Mouse (Mus musculus) cerebellum, postnatal 4 days (tissue): Measurements from ENCODE around the gene Zbtb16.

Experiments
- DNase-seq, 2 experiments: peaks; one replicate each; pipeline ENCODE4 v3.0.0; 2022; ENCODE audit warnings: low spot score in 2 of 2, mixed read lengths in 1 of 2

Zbtb16 gene

GRCm38 (mm10) chr9:48710355-48711295, 125.4 kb downstream of the Zbtb16 start:
- DNase-seq, result no peak

DNA sequence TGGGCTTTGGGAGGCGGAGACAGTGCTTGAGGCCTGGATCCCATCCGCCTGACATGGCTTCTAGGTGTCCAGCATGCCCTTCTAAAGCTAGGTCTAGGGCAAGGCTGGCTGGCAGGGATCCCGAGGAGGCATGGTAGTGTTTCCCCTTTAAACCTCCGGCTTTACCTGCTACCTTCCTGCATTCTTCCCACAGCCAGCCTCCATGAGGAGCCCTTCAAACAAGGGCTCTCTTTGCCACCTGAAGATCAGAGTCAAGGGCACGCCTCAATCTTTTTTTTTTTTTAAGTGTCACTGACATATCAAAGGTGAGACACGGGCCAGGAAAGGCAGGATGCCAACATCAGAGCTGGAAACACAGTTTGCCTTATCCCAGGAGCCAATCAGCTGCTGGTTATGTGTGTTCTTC, 128.2 kb downstream of the Zbtb16 start:
- no peak for DNase-seq

DNA sequence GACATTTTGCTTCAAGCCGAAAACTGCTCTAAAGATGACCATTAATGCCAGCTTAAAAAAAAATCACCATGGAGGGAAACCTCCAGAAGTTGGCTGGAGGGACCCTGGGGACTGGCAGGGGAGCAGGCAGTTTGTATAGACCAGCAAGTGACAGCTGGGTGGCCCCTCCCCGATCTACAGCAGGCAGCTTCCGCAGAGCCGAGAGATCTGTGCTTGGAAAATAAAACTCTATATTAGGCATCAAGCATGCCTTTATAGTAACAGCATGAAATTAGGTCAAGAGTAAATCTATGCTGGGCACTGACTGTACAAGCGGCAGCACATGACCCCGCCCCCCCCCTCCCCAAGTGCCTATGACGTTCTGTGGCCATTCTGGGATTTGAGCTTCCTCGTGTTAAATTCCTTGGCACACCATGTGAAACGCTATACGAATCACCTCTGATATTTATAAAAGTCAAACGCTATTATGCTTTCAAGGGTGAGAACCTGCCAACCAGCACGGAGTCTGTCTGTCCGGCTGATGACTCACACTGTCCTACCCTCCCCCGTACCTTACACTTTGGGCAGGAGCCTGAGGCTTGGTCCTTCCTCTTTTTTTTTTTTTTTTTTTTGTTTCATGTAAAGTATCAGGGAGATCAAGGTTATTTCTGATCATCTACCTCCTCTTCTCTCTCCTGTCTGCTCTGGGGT, 128.7 kb downstream of the Zbtb16 start:
- DNase-seq, result no peak

DNA sequence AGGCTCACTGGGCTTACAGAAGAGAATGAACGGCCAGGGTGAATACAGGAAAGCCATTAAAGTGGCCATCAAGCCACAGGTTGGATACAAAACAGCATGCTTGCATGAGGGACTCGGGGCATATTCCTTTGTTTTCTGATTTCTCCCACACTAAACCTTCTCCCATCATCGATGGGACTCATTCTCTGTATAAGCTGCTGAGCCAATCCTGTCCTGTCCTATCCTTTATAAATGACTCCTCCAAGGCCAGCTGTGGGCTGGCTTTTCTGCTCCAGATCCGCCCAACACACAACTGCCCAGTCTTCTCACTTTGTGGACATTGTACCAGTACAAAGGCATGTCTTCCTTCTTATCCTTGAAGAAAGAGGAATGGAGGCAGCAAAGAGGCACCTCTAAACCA, 134.7 kb downstream of the Zbtb16 start:
- no peak for DNase-seq

- no peak for DNase-seq
Measured at GRCm38 (mm10) chr9:48700871-48701270, 135.2 kb downstream of the Zbtb16 start.

GRCm38 (mm10) chr9:48697470-48697815, 138.6 kb downstream of the Zbtb16 start:
- DNase-seq, result no peak

GRCm38 (mm10) chr9:48696731-48697469, 139.1 kb downstream of the Zbtb16 start:
- no peak for DNase-seq

- DNase-seq, result no peak
Measured at GRCm38 (mm10) chr9:48696330-48696729, 139.7 kb downstream of the Zbtb16 start.

- DNase-seq, result no peak
Measured at GRCm38 (mm10) chr9:48695796-48696195, 140.2 kb downstream of the Zbtb16 start.

DNA sequence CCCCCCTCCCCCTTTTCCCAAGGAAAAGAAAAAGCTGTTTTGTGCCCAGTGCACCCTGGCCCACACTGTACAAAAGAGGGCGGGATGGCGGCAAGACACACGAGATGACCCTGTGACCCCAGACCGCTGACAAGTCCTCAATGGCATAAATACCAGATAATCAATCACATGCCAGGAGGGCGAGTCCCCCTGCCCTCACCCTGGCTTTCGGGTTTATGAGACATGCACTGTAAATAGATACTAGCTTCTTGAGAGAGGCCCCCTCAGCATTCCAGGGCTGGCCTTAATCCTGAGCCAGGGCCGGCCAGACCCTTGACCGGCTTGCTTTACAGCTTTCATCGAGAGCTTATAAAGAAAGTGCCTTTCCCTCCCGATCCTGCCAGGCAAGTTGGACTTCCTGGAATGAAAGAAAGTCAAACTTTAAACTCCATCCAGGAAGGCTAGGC, 141.4 kb downstream of the Zbtb16 start:
- DNase-seq, result no peak

GRCm38 (mm10) chr9:48693696-48694095, 142.3 kb downstream of the Zbtb16 start:
- DNase-seq, result no peak

GRCm38 (mm10) chr9:48689718-48689980, 146.4 kb downstream of the Zbtb16 start:
- no peak for DNase-seq

DNA sequence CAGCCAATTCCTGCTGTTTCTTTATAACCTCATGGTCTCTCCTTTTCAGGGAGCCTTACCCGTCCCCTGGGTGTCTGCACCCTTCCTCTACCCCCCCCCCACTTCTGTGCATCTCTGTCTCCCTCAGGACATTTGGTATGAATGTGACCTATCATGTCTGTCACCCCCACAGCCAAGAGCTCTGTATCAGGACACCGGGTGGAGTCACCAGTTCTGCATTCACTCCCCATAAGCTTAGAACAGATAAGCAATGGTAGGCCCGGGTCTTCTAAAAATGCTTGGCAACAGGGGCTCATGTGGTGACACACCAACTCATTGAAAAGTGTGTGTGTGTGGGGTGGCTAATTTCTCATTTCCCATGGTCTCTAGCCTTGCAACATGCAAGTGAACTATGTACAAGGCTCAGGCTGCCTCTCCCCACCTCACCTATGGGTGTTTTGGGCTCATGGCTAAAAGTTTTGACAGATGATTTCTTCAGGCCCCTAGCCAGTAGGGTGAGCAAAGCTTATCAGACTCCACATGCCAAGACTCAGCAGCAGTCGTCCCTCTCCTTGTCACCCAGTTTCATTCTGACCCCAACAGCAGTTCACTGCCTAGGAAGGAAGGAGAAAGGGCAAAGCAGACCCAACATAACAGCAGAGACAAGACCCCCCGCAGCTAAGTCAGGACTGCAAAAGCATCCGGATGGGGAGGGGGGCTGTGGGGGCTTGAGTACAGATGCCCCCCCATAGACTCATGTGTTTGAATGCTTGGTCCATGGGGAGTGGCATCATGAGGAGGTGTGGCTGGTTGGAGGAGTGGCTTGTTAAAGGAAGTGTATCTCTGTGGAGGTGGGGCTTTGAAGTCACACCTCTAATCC, 146.9 kb downstream of the Zbtb16 start:
- DNase-seq, result no peak

- DNase-seq, result no peak
Measured at GRCm38 (mm10) chr9:48687891-48688290, 148.1 kb downstream of the Zbtb16 start.

- no peak for DNase-seq
Measured at GRCm38 (mm10) chr9:48685721-48686120, 150.3 kb downstream of the Zbtb16 start.

GRCm38 (mm10) chr9:48684144-48684543, 151.9 kb downstream of the Zbtb16 start:
- no peak for DNase-seq

DNA sequence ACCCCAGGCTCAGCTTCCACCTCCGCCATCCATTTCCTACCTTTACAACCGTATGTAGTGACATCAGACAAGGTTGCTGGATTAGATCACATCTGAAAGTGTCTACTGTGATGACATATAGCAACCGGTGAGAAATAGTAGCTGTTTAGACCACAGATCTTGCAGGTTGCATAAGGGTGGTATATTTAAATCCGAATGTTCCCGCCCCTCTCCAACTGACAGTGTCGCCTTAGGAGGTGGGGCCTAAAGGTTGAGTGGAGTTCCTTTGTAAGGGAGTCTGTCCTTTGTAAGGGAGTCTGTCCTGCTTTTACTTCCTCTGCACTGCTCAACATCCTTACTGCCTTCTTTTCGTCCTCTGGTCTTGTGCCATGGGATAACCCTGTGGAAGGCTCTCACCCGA, 154.8 kb downstream of the Zbtb16 start:
- no peak for DNase-seq

GRCm38 (mm10) chr9:48678426-48679358, 157.3 kb downstream of the Zbtb16 start:
- peak in 1 of 2 experiments; percentile 61 for DNase-seq

GRCm38 (mm10) chr9:48675151-48675790, 160.8 kb downstream of the Zbtb16 start:
- no peak for DNase-seq
